Mouse (Mus musculus): ENCODE data around the gene E130114P18Rik.

E130114P18Rik gene

DNA sequence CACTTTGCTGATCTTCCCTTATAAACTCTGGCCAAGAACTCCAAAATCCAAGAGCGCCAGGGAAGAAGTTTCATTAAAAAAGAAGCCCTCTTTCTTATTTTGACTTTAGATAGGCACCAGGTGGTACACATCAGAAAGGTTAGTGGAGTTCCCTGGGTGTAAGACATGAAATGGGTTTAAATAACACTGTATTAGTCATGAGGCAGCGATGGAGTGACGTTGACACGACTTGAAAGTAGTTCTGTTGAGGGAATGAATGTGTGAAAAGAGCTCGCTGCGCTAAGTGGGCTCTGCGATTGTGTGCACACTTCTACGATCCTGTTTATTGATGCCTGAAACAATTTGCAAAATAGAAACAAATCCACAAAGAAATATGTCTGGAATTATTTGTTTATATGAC lies 171.4 kb downstream of the E130114P18Rik start:
- DNase-seq (ENCODE audit: low spot score in 2 of 2): no peak

DNA sequence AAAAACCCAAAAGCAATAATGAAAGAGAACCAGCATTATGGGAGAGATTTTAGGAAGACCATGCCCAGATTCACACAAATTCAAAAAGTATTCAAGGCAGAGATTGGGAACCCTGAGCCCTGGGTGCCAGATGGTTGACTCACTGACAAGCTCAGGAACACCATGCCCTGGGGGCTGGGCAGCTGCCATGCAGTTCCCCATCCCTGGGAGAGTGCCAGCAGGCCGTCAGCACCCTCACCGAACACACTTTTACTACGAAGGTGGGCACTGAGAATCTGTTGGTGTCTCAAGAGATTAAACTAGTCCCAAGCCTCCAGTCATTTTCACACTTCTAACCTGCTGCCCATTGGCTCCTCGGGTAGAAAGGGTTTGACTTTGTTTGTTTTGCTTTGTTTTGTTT lies 175.3 kb downstream of the E130114P18Rik start:
- no peak for DNase-seq (ENCODE audit: low spot score in 2 of 2)

DNA sequence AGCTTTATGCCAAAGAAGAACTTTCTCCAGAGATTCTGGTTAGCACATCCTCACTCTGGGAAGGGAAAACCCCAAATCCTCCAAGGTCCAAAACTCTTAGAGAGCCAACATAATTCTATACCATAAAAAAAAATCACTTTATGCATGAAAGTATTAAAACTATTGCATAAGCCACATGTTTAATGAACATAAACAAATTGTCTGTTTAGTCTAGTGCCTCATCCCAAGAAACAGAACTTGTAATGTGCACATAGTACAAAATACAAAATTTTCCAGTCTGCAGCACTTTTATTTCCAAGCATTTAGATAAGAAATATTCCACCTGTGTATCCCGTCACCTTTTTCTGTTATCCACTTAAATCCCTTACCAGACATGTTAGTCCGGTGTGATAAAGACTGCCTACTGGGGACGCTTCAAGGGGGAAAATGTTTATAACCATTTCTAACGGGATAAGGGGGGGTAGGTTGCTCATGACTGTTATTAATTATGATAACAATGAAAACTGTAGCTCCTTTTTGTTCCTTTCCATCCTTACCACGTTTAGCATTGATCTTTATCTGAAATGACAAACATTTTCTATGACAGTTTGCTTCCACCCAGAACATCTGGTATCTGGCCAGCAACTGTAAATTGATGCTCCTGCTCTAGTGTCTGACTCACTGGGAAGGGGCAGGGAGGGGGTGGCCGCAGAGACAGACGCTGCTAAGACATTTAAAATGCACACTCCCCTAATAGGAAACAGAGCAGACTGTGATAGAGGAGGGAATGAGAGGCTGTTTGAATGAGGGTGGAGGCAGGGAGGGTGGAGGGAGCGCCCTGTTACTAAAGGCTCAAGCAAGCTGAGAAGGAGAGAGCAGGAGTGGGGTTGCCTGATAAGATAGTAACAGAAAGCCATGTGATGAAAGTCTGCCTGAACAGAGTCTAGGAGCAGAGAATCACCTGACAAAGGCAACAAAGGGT lies 176.7 kb downstream of the E130114P18Rik start:
- DNase-seq (ENCODE audit: low spot score in 2 of 2): no peak

DNA sequence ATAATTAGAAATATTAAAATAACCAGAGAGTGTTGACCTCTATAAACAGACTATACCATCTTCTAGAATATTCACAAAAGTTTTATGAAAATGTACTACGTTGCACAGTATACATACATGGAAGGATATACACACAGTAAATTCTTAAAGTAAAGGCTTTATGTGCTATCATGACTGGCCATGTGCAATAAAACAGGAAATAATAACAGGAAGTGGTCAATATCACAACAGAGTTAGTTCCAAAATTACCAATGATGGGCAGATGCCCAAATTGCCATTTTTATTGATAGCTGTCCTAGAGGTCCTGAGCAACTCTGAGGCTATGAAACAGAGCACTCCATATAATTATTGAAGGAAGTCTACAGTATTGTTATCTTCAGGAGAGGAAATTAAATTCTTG lies 180.4 kb downstream of the E130114P18Rik start:
- no peak for DNase-seq (ENCODE audit: low spot score in 2 of 2)

DNA sequence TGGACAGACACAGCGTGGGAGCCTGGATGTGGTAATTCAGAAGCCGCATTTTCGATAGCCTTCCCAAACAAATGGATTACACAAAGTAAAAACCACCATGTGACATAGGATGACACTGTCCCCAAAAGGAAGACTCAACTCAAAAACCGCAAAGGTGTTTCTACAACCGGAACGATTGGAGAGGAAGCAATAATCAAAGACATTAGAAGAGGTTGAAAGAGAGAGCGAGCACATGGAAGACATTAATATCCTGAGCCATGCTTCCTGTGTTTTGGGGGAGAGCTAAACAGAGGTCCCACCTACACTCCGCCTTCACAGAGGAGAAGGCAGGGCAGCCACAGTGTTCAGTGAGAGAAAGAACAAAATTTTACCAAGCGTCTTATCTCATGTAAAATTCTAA lies 181.5 kb downstream of the E130114P18Rik start:
- DNase-seq (ENCODE audit: low spot score in 2 of 2): no peak

DNA sequence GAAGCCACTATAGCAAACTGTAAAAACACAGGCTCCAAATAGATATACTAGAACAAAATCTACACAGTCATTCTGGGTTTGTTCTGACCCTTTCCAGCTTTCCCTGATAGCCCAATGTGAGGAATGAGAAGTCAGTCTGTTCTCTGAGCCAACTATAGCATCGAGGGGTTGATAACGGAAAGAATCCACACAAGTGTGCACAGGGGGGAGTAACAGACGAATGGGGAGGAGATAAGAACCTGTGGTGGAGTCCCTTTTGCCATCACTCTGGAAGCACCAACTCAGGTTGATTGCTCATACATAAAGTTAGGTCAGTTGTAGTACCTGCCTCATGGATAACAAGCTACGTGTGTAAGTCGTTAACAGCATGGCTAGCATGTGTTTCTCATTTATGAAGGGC lies 184.0 kb downstream of the E130114P18Rik start:
- DNase-seq (ENCODE audit: low spot score in 2 of 2): no peak

DNA sequence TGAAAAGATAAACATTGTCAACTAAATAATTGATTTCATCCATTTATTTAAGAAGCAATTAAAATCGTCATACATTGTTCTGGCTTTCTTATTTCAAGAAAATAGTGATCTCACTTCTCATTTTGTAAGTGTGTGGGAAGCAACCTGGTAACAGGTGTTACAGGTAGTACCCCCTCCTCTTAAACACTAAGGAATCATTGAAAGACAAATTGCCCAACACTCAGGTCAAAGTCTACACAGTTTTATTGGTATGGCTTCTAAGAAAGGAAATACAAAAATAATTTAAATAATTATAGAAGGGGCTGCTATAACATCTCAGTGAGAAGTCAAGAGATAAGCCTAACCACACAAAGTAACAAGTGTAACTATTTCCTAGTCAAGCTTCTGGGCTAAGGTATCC lies 188.1 kb downstream of the E130114P18Rik start:
- DNase-seq (ENCODE audit: low spot score in 2 of 2): no peak

DNA sequence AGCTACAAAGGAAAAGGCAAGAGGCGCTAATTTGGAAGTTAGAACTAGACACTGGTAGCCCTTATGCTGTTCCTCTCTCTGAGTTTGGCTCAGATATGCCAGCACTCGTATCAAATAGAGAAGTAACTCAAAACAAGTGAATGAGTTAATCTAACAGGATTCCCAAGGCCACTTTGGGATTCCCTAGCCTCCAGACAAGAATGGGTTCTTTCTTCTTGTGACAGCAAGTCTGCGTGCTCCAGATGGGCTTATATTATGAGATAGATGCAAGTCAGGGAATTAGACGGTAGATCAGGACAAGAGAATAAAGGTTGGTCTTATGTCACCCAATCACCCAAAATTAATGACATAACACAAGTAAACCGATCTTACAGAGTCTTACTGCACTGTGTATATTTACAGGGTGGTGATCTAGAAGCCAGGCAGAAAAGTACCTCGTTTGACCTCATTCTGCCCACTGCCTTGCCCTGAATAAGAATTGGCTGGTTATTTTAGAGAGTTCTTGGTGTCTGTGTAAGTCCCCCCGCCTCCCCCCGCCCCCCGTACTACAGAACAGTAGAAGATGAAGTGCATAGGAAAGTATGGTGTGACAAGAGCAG lies 190.4 kb downstream of the E130114P18Rik start:
- no peak for DNase-seq (ENCODE audit: low spot score in 2 of 2)

DNA sequence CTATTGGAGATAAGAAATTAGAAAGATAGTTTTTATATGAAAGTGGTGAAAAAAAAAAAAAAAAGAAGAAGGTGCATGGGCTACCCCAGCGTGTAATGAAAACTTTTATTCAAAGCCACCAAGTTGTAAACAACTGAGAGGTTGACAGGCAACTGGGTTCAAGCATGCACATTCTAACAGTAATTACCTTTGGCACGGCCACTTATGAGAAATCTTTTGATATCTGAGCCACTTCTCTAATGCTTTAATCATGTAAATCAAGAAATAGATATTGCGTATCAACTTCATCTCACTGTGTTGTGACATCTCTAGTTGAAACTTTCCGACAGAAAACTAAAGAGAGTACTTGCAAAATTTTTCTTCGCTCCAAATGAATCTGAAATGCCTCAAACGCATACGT lies 192.7 kb downstream of the E130114P18Rik start:
- no peak for DNase-seq (ENCODE audit: low spot score in 2 of 2)

DNA sequence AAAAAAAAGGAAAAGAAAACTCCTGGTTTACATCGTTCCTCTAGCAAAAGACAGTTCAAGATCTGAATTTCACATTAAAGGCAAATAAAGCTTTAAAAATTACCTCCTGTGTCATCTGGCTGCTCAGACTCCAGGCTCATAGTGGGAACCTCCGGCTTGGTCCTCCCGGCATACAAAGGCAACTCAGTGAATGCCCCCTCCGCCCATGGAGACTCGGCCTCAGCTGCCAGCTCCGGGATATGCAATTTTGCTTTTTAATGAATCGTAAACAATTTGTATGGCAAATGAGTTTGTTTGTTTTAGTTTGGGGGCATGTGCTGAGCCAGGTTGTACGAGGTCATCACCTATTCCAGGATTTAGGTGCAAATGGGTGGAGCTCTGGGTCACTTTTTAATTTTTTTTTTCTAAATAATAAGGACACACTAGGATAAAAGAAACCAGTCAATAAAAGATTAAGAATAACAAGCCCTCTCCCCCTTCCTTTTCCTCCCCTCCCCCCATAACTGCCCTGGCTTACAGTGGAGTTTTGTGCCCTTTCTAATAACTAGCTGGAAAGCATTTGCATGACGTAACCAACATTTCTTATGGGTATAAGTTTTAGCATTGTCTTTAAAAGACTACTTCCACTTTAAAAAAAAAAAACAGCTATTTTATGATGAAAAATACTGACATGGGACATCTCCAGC lies 193.3 kb downstream of the E130114P18Rik start:
- DNase-seq (ENCODE audit: low spot score in 2 of 2): no peak

DNA sequence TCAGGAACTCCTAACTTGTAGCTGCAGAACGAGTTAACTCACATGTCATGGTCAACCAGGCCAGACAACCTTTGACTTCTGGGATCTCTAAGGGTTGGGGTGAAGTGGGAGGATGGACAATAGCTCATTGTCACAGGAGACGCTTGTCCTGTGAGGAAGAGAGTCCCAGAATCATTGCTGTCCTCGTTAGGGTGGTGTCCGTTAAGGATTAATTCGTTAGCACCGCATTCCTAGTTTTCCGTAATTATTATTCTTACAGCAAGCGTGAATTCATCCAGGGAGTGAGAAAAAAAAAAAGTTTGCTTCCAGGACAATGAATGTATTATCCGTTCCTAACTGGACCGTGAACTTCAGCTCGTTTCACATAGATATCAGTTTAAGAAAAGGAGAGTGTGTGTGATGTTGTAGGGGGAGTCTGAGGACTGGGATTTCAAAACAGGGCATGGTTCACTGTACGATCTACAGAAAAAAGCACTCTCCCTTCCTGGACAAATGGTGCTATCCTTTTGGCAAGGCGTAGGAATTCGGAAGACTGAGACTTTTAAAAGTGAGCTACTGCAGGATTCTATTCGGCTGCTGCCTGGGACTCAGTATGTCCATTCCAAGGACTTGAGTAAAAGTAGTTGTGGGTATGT lies 195.0 kb downstream of the E130114P18Rik start:
- no peak for DNase-seq (ENCODE audit: low spot score in 2 of 2)

DNA sequence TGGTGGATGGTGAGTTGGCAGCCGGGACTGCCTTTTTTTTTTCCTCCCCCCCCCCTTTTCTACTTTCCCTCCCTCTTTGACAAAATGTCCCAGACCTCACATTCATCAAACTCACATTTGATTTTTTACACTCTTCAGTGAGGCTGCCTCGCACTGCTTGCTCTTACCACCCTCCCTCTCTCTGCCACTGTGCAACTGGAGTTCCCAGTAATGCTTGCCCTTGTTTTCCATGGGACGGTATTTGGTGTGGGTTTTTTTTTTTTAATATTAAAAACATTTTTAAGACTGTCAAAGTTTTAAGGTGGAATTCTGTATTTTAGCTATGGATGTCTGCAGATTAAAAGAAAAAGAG lies 195.8 kb downstream of the E130114P18Rik start:
- no peak for DNase-seq (ENCODE audit: low spot score in 2 of 2)

DNA sequence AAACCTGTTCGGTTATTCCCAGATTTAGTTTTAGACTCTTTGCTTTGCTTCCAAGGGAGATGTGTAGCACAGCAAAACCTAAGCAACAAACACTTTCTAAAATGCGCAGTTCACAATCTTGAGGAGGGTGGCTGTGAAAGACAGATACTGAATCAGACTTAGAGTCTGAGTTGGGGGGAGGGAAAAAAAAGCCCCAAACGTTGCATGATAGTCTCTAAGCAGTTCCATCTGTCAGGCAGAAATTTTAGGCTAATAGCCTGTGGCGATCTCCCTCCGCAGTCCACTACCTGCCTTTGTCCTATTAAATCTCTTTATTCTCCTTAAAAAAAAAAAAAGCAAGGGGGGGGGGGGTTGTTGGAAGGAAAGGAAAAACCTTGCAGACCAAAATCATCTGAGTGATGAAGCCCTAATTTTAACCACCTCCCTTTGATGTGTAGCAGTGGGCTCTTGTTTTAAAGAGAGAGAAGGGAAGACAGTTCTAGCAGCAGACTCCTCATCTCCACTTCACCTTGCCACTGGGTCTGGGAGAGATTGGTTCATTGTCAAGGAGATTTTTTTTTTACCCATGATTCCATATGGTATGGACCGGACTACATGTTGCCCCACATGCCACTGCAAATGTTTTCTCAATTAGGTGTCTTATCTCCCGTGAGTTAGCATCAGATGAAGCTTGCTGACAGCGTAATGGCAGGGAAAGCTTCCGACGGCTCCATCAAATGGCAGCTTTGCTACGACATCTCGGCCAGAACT lies 196.4 kb downstream of the E130114P18Rik start:
- DNase-seq (ENCODE audit: low spot score in 2 of 2): no peak

DNA sequence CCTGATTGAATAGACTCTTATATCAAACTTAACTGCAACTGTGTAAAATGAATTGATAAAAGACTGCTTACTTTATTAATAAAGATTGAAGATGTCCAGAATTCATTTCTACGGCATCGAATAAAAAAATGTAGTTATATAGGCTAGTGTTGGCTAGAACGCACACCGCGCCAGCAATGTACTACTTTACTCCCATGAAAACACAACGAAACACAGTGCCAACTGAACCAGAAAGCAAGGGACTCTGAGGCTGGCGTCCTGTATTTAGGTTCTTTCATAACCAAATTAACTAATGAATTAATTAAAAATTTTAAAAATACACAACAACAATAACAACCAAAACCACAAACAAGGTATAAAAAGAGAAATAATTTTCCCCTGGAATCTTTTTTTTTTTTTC lies 197.0 kb downstream of the E130114P18Rik start:
- no peak for DNase-seq (ENCODE audit: low spot score in 2 of 2)

DNA sequence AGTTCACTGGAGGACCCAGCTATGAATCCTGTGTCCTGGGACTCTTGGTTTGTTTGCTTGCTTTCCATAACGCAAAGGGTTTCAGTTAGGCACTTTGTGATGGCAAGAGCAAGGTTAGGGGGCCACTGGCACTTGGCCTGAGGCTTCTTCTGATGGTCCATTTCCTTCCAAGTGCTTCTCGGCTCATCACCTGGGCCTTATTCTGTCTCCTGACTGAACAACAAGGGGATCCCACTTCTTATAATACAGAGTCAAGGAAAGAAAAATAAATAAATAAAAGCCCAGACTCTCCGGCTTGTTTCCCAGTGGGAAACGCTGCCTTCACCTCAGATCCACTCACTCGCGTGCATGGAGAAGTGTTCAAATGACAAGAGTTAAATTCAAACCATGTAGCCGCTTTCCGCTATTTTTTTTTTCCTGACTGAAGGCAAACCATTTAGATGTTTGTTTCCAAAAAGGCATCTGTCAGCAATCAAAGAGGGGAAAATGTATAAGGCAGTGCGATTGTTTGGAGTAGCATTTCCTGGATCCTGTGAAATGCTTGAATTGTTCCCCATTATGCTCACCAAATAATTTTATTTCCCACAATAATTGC lies 199.2 kb downstream of the E130114P18Rik start:
- no peak for DNase-seq (ENCODE audit: low spot score in 2 of 2)

DNA sequence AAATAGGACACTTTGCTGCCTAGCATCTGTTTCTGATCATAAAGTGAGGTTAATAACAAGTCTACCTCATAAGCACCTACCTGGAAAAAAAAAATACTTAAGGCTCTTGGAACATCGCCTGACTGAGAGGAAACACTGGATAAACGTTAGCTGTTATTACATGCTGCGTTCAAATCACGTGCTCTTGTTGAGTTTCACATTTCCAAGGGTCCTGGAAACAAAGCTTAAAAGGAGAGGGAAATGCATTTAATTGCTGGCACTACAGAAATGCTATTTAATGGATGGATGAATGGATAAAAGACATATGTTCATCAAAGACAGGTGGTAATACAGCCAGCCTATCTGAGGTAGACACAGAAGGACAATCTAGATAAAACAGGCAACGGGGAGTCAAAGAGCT lies 200.4 kb downstream of the E130114P18Rik start:
- DNase-seq (ENCODE audit: low spot score in 2 of 2): no peak

DNA sequence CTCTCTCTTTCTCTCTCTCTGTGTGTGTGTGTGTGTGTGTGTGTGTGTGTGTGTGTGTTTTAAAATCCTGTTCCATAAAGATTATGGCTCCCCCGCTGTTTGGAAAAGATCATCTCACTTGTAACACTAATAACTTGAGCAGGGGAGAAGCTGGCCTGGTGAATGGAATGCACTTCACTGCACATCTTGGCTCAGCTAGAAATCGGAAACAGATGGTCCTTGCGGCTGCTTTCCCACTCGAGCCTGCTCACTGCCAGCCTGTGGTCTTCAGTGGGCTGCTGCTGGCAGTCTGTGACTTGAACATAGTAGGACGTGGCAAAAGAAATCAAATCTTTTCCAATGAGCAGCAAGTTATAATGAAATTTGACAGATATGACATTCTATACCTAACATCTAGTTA lies 202.4 kb downstream of the E130114P18Rik start:
- no peak for DNase-seq (ENCODE audit: low spot score in 2 of 2)

DNA sequence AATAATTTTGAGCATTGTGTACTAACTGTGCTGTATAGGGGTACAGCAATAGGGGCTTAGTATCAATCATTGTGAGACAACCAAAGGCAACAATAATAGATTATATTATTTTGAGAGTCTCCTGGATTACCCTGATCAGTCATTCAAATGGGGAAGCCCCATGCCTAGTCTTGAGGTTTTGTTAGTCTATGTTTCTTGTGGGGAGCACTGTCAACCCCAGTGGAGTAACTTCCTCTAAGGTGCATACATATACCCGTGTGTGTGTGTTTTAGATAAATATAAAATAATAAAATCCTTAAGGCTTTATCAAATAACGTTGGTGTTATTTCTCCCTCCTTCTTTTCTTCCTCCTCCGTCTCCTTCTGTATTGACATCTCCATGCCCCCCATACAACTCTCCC lies 208.6 kb downstream of the E130114P18Rik start:
- no peak for DNase-seq (ENCODE audit: low spot score in 2 of 2)

DNA sequence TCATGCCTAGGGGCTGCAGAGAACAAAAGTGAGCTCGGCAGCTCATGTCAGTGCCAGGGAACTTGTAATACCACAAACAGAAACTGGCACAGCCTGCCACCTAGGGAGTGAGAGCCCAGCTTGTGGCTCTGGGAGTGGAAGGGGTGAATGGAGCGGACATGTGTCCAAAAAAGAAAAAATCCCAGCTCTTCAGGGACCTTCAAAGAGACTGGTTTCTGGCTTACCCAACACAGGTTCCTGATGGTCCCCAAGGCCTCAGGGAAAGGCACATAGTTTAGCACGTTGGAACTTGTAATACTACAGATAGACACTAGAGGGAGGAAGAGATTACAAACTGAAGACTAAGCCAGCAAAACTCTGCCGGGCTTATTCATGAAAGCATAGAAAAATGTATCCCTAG lies 213.2 kb downstream of the E130114P18Rik start:
- DNase-seq (ENCODE audit: low spot score in 2 of 2): no peak

DNA sequence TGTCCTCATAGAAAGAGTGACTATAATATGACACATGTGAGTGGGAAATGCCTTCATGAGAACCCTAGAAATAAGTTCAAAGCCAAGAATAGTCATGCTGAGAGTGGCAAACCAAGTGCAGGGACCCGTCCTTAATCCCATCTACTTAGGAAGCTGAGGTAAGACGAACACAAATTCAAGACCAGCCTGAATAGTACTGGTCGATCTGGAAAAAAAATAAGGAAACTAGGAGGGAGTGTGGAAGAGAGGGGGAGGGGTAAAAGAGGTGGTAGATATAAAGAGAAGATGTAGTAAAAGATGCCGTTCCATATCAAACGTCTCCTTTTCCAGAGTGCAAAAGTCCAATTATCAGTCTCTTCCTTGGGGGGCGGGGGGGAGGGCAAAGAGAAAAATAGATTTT lies 213.7 kb downstream of the E130114P18Rik start:
- no peak for DNase-seq (ENCODE audit: low spot score in 2 of 2)

DNA sequence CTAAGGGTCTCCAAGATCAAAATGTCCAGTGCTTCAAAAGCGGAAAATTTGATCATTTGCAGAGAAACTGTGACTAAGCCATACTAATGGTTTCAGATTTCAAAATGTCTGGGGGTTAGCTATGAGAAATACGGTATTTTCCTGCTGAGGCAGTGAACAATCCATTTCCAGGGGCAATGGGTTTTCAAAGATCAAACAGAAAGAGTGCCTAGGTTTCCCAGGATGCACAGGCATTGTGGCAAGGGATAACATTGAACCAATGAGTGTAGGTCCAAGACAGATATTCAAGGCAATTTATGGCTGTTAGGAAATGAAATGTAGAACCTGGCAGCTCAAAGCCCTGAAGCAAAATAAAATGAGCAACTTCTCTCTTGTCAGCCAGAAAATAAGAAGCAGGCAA lies 220.3 kb downstream of the E130114P18Rik start:
- no peak for DNase-seq (ENCODE audit: low spot score in 2 of 2)

All from spleen, postnatal 14 days (tissue).